Mouse (Mus musculus) embryo, embryonic 11.5 days (tissue): ENCODE measurements around the gene Zfp936.
"Not testable (repeated sequence)": the region's sequence is repeated elsewhere in the genome, so short reads cannot be mapped to it uniquely, and the experiment has no call there.

Source experiments
- DNase-seq: peaks from one replicate; pipeline ENCODE4 v3.0.0-alpha.2; 2012; ENCODE audit warnings: low read depth, low spot score

Zfp936 gene

DNA sequence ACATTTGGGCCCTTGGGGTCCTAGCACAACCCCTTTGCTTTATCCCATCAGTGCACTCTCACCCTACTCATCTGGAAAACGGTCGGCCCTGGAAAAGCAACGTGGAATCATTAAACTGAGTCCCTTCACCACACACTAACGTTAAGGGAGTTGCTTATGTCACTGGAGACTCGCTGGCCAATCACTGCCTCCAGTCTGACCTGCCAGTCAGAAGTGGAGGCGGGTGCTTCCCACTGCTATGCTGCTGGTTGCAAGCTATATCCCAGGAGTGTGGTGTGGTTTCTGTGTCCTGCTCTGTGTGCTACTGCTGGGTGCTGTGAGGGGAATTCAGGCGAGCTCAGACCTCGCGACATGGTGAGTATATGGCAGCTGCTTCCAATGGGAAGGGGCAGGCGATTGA is at the start of gene Zfp936:
TSS of gene Zfp936 (plus strand) at position 301 of the 400 bp plus-strand sequence.
- not testable (repeated sequence) for DNase-seq

DNA sequence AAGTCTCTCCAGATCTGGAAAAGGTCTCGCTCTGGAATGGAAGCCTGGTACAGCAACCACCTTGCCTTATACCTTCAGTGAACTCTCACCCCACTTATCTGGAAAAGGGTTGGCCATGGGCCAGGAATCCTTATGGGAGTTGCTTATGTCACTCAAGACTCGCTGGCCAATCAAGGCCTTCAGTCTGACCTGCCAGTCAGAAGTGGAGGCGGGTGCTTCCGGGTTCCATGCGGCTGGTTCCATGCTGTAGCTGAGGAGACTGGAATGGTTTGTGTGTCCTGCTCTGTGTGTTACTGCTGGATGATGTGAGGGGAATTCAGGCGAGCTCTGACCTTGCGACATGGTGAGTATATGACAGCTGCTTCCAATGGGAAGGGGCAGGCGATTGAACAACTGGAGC is 36.2 kb upstream of the Zfp936 start:
- DNase-seq, result no peak

DNA sequence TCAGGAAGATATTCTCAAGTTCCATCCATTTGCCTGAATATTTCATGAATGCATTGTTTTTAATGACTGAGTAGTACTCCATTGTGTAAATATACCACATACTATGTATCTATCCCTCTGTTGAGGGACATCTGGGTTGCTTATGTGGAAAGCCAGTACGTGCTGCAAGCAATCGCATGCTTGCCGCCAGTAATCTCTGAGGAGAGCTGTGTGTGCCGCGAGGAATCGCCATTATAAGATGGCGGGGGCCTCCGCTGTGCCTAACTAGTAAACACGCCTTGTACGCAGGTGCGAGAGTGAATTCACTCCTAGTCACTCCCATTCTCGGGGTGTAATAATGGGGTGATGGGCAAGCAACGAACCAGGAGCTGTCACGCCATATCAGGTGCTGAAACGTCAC is 14.7 kb downstream of the Zfp936 start:
- not testable (repeated sequence) for DNase-seq

DNA sequence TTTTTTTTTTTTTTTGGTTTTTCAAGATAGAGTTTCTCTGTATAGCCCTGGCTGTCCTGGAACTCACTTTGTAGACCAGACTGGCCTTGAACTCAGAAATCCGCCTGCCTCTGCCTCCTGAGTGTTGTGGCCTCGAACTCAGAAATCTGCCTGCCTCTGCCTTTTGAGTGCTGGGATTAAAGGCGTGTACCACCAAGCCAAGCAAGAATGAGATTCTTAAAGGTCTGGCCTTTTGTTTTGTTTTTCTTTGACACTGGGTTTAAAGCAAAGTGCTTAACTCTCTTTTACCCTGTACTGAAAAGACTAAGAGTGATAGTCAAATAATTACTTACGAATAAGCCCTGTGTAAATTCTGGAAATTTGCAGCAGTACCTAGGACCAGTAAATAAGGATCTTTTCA is 50.1 kb downstream of the Zfp936 start:
- DNase-seq, result not testable (repeated sequence)

DNA sequence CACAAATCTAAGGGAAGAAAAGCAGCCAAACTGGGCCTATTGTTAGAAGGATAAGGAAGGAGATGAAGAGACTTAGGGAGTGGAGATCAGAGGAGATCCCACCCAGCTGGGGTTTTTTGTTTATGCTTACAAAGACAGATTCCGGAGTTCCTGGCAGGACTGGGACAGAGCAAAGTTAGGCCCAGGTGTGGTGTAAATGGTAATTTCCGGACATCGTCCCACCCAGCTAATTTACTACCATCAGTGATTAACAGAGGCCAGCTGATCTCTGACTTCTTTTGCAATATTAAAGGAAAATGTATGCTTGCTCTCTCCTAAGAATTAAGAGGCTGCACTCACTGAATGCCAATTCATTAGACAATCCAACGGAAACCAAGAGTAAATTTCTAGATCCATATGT is 53.1 kb downstream of the Zfp936 start:
- not testable (repeated sequence) for DNase-seq

DNA sequence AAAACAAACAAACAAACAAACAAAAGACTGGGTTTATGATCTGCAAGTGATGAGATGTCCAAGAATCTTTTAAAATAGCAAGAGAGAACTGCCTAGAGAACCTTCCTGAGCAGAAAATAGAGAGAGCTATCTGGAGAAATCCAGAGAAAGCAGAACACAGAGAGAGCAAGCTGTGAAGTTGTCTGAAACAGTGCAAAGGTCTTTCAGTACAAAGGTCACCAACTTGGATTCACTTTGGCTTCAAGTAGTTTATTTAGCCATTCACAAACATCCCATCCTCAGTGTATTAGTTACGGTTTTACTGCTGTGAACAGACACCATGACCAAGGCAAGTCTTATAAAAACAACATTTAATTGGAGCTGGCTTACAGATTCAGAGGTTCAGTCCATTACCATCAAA is 53.8 kb downstream of the Zfp936 start:
- not testable (repeated sequence) for DNase-seq

DNA sequence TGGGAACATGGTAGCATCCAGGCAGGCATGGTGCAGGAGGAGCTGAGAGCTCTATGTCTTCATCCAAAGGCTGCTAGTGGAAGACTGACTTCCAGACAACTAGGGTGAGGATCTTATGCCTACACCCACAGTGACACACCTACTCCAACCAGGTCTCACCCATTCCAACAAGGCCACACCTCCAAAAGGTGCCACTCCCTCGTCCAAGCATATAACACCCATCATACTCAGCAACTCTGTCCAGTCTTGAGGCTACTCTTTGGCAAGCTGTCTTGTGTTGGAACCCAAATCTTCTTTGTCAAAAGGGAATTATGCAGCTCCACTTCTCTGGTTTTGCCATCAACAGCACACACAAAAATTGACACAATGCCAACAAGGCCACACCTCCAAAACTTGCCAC is 54.2 kb downstream of the Zfp936 start:
- DNase-seq, result not testable (repeated sequence)

DNA sequence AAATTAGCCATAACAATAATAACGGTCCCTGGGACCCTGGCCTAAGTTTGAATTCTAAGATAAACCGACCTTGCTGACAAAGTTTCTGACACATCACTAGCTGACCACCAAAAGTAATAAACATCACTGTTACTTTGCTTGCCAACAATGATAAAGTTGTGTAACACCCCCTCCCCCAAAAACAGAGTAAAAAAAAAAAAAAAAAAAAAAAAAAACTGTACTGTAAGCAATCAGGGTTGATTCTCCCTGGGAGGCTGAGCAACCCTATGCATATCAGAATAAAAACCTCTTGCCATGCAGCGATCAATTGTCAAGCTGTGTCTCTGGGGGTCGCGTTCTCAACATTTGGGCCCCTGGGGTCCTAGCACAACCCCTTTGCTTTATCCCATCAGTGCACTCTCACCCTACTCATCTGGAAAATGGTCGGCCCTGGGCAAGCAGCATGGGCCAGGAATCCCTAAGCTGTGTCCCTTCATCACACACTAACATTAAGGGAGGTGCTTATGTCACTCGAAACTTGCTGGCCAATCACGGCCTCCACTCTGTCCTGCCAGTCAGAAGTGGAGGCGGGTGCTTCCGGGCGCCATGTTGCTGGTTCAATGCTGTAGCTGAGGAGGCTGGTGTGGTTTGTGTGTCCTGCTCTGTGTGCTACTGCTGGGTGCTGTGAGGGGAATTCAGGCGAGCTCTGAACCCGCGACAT is 63.1 kb downstream of the Zfp936 start:
- no peak for DNase-seq

DNA sequence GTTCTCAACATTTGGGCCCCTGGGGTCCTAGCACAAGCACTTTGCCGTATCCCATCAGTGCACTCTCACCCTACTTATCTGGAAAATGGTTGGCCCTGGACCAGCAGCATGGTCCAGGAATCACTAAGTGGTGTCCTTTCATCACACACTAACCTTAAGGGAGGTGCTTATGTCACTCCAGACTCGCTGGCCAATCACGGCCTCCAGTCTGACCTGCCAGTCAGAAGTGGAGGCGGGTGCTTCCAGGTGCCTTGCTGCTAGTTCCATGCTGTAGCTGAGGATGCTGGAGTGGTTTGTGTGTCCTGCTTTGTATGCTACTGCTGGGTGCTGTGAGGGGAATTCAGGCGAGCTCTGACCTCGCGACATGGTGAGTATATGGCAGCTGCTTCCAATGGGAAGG is 99.8 kb downstream of the Zfp936 start:
- DNase-seq, result not testable (repeated sequence)
